Mouse (Mus musculus) right cerebral cortex, adult 2 months (tissue): ENCODE results near the gene Klrk1.
"Not testable (repeated sequence)": the region's sequence is repeated elsewhere in the genome, so short reads cannot be mapped to it uniquely, and the experiment has no call there.

Source experiments
- DNase-seq, 2 experiments: peaks; one replicate each; pipeline ENCODE4 v3.0.0; 2021 to 2022; ENCODE audit warnings: low spot score in 2 of 2

The Klrk1 gene

GRCm38 (mm10) chr6:129623735-129624134 is at the start of gene Klrk1:
Klrk1 (minus strand) TSS chr6:129623864.
- no peak for DNase-seq

GRCm38 (mm10) chr6:129661301-129661700 is 37.6 kb upstream of the Klrk1 start:
- not testable (repeated sequence) for DNase-seq

GRCm38 (mm10) chr6:129660589-129660988 is 36.9 kb upstream of the Klrk1 start, which contains the start of gene Klrc2:
Klrc2 (minus strand) TSS chr6:129660689.
- not testable (repeated sequence) for DNase-seq

GRCm38 (mm10) chr6:129644054-129644453 is 20.4 kb upstream of the Klrk1 start:
- not testable (repeated sequence) for DNase-seq

GRCm38 (mm10) chr6:129643237-129643636 is 19.6 kb upstream of the Klrk1 start, which contains the start of gene Klrc3:
Klrc3 (minus strand) TSS chr6:129643337.
- DNase-seq, result not testable (repeated sequence)

GRCm38 (mm10) chr6:129631046-129631445 is 7.4 kb upstream of the Klrk1 start:
- DNase-seq, result not testable (repeated sequence)

GRCm38 (mm10) chr6:129608372-129608771 is 15.3 kb downstream of the Klrk1 start:
- DNase-seq, result no peak

- no peak for DNase-seq
Observed at GRCm38 (mm10) chr6:129591508-129591907, 32.2 kb downstream of the Klrk1 start, which contains the start of gene Klrd1. Klrd1 (plus strand) TSS chr6:129591782.

- no peak for DNase-seq
Observed at GRCm38 (mm10) chr6:129583014-129583413, 40.6 kb downstream of the Klrk1 start.

GRCm38 (mm10) chr6:129581896-129582295 is 41.8 kb downstream of the Klrk1 start:
- DNase-seq, result no peak

- DNase-seq, result no peak
Observed at GRCm38 (mm10) chr6:129581274-129581673, 42.4 kb downstream of the Klrk1 start.

- DNase-seq, result no peak
Observed at GRCm38 (mm10) chr6:129577605-129578004, 46.1 kb downstream of the Klrk1 start, which contains the start of gene Klre1. Klre1 (plus strand) TSS chr6:129577905.

GRCm38 (mm10) chr6:129575315-129575714 is 48.3 kb downstream of the Klrk1 start:
- no peak for DNase-seq

GRCm38 (mm10) chr6:129565257-129565656 is 58.4 kb downstream of the Klrk1 start:
- no peak for DNase-seq
